Mouse (Mus musculus) cerebellum, adult 18-20 months (tissue): ENCODE measurements around the gene Bdkrb2.

Source experiments
- DNase-seq, 2 experiments: peaks; one replicate each; pipeline ENCODE4 v3.0.0; 2021

The Bdkrb2 gene

DNA sequence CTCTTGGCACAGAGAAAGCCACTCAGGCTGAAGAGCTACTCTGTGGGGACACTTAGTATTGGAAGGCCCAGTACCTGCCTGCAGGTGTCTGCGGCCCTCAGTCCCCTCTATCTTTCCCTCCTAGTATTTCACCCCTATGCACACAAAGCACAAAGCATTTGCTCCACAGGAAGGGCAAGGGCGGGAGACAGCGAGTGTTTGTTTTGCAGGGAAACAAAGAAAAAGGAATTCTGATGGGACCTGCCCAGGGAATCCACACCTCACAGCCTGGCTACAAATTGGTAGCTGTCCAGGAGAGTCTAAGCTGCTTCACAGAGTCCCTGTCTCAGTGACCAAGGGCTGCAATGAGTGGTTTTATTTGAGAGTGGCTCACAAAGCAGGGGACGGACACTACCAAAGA lies 30.4 kb downstream of the Bdkrb2 start:
- no peak for DNase-seq

DNA sequence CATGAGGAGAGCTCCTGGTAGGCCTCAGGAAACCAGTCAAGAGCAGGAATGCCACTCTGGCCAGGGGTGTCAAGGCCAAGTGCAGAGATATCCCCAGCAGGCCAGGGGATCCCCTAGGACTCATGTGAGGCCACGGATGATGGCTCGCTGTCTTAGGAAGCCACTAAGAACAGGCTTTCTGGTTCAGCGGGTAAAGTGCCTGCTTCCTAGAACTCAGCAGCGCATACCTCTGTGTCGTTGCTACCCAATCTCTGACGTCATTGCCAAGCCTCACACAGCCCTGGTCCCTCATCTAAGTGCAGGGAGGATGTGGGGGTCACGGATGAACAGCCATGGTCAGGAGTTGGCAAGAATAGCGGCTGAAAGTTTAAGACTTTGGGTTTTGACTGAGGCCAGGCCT lies 34.1 kb downstream of the Bdkrb2 start:
- no peak for DNase-seq

DNA sequence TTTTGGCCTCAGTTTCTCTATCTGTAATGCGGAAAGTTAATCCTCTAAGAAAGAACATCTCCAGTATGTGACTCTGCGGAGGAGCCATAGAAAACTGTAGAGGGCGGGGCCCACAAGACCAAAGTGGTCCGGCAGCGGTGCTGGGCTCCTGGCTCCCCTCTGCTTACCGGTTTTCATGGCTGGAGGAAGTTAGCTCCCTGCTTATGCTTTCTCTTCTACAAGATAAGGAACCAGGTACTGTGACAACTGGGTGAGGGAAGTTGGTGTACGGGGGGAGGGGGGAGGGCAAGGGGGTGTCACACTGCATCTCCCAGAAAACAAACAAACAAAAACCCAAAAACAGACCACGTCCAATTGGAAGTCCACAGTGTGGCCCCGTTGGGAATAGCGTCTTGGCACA lies 35.5 kb downstream of the Bdkrb2 start:
- DNase-seq: no peak

DNA sequence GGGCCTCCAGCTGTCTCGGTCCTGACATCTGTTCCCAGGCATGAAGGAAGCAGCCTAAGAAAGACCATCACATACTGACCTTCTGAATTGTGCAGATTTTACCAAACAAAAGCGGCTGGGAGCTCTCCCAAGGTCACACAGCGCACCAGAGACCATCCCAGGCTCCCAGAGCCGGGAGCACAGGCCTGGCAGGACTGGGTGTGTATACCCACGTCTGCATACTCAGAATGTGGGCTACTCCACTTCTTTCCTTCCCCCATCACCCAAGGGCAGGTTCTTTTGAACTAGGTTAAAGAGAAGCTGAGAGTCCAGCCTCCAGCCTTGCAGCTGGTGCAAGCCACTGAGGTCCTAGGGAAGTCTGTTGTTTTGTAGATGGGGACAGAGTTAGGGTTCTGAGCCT lies 36.1 kb downstream of the Bdkrb2 start:
- DNase-seq: no peak

DNA sequence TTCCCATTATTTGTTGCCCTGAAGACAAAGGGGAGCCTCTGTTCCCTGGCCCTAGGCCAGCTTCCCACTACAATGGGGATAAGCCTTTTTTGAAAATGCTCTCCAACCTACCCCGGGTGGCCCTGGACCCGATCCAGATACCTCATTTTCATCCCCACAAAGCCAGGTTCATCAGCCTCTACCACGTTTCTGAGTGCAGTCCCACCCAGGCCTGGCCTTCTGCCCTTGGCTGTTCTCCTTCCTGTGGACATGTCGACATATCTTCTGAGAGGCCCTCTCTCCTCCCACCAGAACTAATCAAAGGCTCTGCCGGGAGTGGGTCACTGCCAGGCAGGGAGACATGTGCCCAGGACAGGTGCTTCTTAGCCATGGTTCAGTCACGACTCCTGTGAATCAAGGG lies 38.6 kb downstream of the Bdkrb2 start:
- peak; percentile 20 to 21 for DNase-seq

DNA sequence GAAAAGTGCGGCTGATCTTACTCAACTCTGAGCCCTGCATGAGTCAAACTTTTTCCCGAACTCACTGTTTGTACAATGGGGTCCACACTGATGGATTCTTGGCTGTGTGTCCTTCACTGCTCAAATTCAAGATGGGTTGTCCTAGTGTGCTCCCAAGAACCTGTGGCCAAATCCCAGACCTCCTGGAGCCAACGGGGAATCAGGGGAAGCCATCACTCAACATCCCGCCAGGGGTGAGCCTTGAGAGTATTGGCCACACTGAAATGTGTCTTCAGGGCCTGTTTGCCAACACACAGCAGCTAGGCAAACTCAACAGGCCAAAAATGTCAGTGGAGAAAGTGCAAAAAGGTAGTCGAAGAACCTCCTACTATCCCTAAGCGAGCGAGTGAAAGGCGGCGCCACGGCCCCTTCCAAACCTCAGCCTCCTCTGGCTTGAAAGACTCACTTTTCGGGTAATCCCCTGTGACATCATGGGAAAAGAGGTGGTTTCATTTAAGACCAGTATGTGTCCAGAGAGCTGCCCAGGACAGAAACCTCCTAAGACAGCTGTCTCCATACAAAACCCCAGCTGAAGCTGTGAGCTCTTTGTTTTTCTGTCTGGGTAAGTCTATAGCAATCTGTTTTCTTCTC lies 39.7 kb downstream of the Bdkrb2 start, which contains the start of gene Bdkrb1:
Bdkrb1 (plus strand) TSS at position 505 of the 630 bp plus-strand sequence.
- no peak for DNase-seq

DNA sequence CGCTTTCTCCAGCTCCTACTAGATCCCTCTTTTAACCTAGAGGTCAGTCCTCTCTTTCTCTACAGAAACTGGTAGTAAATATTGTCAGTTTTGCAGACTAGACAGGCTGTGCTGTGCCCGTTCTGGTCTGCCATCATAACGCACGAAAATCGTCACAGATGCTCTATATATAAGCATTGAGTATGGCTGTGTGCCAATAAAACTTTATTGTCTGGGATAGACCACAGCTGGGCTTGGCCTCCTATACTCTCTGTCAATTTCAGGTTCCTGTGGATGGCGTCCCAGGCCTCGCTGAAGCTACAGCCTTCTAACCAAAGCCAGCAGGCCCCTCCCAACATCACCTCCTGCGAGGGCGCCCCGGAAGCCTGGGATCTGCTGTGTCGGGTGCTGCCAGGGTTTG lies 40.9 kb downstream of the Bdkrb2 start:
- no peak for DNase-seq

DNA sequence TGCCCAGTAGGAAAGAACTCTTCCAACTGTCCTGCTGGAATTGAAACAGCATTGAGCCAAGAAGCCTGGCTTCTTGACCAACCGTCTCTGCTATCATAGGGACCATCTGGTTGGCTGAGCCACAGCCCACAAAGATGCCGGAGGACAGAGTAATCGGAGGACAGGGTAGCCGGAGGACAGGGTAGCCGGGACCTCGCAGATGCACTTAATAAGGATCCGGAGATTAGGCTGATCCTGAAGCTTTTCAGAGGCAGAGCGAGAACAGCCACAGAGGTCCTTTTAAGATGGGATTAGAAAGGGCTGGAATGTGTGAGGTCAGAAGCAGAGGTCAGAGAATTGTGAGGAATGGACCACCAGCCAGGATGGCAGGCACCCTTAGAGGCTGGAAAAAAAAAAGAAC lies 42.2 kb downstream of the Bdkrb2 start:
- DNase-seq: no peak

DNA sequence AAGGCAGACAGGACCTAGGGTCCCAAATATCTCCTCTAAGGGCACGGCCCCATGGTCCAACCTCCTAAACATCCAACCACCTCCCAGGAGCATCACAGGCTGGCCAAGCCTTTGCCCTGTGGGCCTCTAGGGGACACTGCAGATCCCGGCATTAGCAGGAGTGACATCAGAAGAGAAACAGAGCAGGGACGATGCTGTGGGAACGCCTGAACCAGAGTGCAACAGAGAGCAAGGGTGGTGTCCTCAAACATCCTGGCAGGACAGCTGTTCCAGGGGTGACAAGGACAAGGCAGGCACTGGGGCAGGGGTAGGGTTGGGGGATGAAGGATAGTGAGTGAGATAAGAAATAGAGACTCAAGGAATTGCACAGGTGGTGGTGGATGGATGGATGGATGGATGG lies 43.9 kb downstream of the Bdkrb2 start:
- no peak for DNase-seq

DNA sequence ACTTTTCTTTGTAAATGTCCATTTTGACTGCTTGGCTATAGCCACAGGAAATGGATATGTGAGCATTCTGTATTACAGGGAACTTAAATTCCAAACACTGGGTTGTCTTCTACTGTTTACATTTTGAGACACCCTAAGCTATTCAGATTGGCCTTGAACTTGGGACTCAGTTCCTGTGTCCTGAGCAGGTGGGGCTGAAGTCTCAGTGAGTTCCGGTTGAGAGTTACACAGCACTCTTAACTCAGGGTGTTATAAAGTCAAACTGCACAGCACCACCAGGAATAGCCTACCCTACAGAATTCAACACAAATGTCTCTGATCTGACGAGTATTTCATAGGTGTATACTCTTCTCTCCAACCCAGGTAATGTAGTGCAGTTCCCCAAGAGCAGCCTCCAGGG lies 48.0 kb downstream of the Bdkrb2 start:
- no peak for DNase-seq

DNA sequence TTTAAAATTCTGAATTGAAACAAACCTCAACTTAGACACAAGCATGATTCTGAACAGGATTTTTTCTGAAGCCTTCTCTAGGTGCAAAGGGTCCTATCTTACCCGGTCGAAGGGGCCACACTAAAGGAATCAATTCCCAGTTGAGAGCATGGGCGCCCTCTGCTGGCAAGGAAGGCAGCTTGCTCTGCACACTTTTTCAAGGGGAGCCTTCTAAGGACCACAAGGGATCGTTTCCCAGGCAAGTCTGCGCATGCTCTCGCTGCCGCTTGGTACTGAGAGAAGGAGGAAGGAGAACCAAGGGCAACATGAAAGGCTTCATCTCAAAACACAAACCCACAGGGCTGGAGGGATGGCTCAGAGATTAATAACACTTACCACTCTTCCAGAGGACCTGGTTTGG lies 48.7 kb downstream of the Bdkrb2 start:
- DNase-seq: peak; percentile 27 to 45

DNA sequence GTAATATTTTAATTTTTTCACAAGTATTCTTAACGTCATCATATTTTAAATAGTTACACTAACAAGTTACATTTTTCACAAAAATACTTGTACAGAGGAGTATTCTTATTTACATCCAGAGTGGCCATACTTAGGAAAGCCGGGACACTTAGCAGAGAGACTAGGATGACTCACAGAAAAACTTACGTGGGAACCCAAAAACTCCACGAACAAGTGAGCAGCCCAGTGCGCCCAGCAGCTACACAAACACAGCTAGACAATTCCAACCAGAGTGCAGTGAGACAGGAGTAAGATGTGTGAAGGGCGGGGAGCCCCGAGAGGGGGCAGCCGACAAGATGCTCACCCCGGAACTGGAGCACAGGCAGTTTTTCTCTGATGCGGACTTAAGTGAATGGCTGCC lies 50.5 kb downstream of the Bdkrb2 start:
- no peak for DNase-seq

DNA sequence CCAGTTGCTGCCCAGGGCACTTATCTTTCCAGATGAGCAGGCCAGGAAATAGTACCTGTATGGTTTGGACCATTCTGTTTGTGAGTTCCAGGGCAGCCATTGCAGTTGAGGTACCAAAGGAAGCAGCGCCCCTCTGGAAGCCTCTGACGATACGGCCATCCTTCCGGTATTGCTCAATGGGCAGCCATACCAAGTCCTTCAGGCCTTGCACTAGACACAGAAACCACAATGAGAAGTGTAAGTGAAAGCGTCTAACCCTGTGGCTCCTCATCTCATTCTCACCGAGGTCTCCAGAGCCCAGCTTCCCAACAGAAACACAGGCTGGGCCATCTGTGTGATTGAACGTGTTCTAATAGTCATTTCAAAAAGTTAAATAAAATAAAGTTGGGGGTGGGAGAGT lies 59.0 kb downstream of the Bdkrb2 start:
- DNase-seq: no peak

DNA sequence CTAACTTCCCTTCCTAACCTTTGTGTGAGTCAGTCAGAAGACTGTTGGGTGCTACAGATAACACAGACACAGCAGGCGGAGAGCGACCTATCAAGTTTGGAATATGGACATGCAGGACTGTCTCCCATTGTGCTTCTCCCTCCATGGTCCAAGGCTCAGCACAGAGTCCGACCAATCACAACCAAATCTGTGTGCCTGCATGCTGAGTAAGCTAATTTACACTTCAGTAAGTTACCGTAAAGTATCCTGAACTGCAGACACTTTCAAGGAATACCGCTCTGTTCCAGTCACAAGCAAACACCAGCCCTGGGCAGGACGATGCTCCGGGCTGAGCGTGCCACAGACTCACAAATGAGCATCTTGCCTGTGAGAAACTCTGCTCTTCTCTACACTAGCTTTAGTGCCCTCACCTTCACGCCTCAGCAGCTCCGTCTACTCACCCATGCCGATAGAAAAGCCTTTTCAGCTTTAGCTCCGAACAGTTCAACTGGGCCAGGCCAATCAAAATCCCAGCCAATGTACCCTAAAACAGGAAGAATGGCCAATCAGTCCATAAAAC lies 60.0 kb downstream of the Bdkrb2 start:
- no peak for DNase-seq

DNA sequence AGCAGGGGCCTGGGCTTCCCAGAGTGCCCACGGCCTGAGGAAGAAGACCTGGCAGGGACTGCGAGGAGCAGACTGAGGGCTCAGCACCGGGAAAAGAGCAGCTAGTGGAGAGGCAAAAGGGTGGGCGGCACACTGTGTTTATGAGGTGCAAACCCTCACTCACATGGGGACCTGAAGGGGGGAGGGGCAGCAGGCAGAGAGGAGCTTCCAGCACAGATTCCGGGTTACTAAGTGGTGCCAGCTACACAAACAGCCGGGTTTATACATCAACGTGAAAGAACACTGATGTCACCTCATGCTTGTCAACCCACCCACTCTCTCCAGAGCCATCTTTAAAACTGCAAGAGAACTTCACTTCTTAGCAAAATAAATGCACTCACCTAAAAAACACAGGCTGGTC lies 62.8 kb downstream of the Bdkrb2 start:
- DNase-seq: no peak

DNA sequence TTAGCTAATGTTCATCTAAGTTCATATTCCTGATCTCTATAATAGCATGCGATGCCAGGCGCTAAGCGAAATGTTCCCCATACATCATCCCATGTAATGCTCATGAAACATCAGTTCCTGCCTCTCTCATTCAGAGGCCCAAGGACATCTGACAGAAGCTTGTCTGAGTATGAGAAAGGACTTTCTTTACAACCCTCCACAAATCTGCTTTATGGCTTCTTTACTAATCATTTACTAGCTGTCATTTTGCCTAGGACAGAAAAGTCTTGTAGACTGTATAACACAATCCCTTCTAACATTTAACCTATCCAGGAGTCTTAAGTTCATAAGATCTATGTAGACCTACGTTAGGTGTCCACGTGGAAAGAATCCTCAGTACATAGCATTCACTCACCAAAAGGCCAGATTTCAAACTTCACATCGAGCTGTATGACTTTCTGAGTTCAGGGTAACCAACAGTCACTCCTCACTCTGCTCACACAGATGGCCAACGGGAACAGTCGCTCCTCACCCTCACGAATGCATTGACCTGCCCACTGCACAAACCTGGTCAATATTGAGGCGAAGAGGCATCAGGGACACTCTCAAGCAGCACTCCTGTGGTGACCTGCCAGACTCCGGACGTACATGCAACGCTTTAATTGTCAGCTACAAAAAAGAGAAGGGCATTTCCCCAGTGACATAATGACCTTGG lies 71.5 kb downstream of the Bdkrb2 start:
- no peak for DNase-seq

DNA sequence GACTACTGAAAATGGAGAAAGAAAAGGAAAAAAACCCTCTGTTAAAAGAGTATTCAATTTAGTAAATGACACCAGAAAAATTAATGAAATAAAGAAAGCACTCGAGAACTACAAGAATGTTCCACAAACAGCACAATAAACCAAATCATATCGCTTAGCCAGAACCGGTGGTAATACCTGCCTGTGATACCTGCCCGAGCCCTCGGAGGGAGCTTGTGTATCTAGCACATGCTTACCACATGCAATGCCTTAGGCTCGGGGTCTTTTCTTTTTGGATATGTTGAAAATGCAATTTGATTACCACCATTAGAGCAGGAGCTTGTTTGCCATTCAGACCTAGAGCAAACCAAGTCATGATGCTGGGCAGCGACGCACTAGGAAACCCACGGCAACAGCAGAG lies 73.5 kb downstream of the Bdkrb2 start:
- no peak for DNase-seq

DNA sequence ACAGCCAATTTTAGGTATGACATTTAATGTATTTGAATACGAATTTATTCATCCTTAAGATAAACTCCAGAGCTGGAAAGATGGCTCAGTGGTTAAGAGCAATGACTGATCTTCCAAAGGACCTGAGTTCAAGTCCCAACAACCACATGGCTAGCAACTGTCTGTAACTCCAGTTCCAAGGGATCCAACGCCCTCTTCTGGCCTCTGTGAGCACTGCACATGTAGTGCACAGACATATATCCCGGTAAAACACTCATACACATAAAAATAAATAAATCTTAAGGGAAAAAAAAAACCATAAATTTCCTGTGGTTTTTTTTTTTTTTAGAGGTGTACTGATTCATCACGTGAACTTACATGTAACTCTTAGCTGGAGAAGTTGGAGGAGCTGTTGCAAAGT lies 74.5 kb downstream of the Bdkrb2 start:
- DNase-seq: no peak

DNA sequence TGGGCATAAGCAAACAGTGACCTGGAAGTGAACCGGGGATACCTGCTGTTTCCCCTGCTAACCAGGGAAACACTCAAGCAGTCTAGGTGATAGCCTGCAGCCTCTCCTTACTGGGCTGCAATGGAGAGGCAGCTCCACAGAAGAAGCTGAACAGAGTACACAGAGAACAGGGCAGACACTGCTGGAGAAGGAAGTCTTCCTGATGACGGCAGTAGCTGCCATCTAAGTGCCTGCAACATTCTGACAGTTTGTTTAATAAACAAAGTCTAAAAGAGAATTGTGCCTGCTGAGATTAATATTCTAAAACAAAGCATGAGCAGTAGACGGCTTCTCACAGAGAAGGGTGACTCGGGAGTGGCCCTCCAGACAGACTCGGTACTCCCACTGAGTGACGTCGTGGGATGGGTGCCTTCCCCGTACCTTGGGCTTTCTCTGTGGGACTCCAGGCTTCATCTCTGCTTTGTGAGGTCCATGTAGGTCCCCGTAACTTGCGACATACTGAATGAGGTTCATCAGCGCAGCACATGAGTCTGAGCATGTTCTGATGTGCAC lies 79.8 kb downstream of the Bdkrb2 start:
- no peak for DNase-seq
